In the genomic region with DNA sequence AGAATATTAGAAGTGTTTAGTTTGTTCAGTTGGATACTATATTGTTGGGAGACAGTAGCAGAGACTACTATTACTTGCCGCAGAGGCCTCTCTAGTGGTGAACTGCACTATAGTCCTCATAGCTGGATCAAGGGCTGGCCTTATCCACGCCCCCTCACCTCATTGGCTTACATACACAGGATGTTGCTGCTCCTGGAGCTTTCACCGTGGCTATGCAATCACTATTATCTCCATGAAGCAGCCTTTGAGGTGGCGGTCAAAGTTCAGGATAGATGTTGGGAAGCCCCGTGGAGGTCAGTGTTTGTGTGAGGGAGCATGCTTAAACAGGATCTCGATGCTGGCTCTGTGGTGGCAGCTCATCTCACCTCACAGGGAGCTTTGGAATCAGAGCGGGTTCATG, we compare ENCODE assay signal across 27 mouse cellular contexts. TPM values are rescaled to one million over a fixed set of nuclear protein-coding genes. Genes with fewer than 3 reads are reported as not detected.
DNase-seq lines count a peak whose midpoint lies in the region; ATAC-seq and TF ChIP-seq lines count a peak whose summit lies in the region.
"Had no signal": no experiment of that assay in that cellular context is flagged by ENCODE, and none has a peak within 500 bp of the region (broad histone marks: within the 10 kb centered on the region; RNA-seq: fewer than 3 reads in every experiment).

No protein-coding gene starts in this region.

- H3K4me1 ChIP-seq in liver, adult 2 months (ENCODE audit: control insufficient read depth, insufficient read depth, low read length), result peaks cover 26% of the 10 kb centered on the region
- H3K4me1 ChIP-seq in liver, embryonic 16.5 days (ENCODE audit: control insufficient read depth, low read depth, low read length), result no peaks in the 10 kb centered on the region
- H3K4me1 ChIP-seq in midbrain, embryonic 16.5 days (ENCODE audit: control insufficient read depth, insufficient read depth, low read length), result no peaks in the 10 kb centered on the region
- H3K4me1 ChIP-seq: embryonic facial prominence, embryonic 13.5 days; forebrain, embryonic 12.5 days; hindbrain, embryonic 12.5 days; limb, embryonic 12.5 days; neural tube, embryonic 15.5 days had no signal

- peaks cover 17% of the 10 kb centered on the region; the same call in 1 of the 2 replicates for H3K79me2 ChIP-seq in liver, adult 2 months (ENCODE audit: control insufficient read depth, insufficient read depth, low read length)

- H3K27me3 ChIP-seq in liver, adult 2 months (ENCODE audit: control insufficient read depth, insufficient read depth, low read length), result no peaks in the 10 kb centered on the region
- no peaks in the 10 kb centered on the region for H3K27me3 ChIP-seq in liver, embryonic 16.5 days (ENCODE audit: control insufficient read depth, insufficient read depth, low read depth, low read length)
- H3K27me3 ChIP-seq in midbrain, embryonic 16.5 days (ENCODE audit: control insufficient read depth, insufficient read depth, low read depth, low read length), result no peaks in the 10 kb centered on the region
- H3K27me3 ChIP-seq: embryonic facial prominence, embryonic 13.5 days; forebrain, embryonic 12.5 days; hindbrain, embryonic 12.5 days; limb, embryonic 12.5 days; neural tube, embryonic 15.5 days had no signal

- DNase-seq in heart, adult 11 months, result peak; percentile 48
- no peak for DNase-seq in heart, adult 18-20 months
- peak; percentile 99 for DNase-seq in liver, adult 2 months (ENCODE audit: extremely low read depth, low read depth, low spot score)
- DNase-seq in lung, postnatal 14 days, result no peak
- DNase-seq: adrenal gland, adult 2 months; cerebellum, adult 18-20 months; cerebellum, postnatal 25 days; gastrocnemius, postnatal 25 days; kidney, adult 2 months; layer of hippocampus, postnatal 36 days; lung, embryonic 14.5 days; lung, postnatal 4 days; right cerebral cortex, adult 18-20 months; thymus, postnatal 36 days had no signal

- 0 out of 2 replicates have a peak overlapping the region, but pooled peaks have one; percentile 19 for H3K4me2 ChIP-seq in liver, embryonic 16.5 days (ENCODE audit: low read depth, low read length)
- no peak overlapping the region for H3K4me2 ChIP-seq in midbrain, embryonic 16.5 days (ENCODE audit: low read length)
- H3K4me2 ChIP-seq: embryonic facial prominence, embryonic 13.5 days; forebrain, embryonic 12.5 days; hindbrain, embryonic 12.5 days; limb, embryonic 12.5 days; lung, embryonic 14.5 days; neural tube, embryonic 15.5 days had no signal

- H3K4me3 ChIP-seq in liver, adult 2 months (ENCODE audit: insufficient read depth, low read depth, low read length), result peak overlapping the region; percentile 24; the same call in 1 of the 2 replicates
- no peak overlapping the region for H3K4me3 ChIP-seq in liver, embryonic 16.5 days (ENCODE audit: low read depth, low read length)
- H3K4me3 ChIP-seq in midbrain, embryonic 16.5 days (ENCODE audit: low read depth, low read length), result no peak overlapping the region
- H3K4me3 ChIP-seq: embryonic facial prominence, embryonic 13.5 days; erythroblast, embryonic 14.5 days; forebrain, embryonic 12.5 days; hindbrain, embryonic 12.5 days; limb, embryonic 12.5 days; neural tube, embryonic 15.5 days had no signal

- 10% methylated on average over 7 of the region's 7 CpGs for WGBS in liver, adult 2 months
- 38% methylated on average over 7 of the region's 7 CpGs for WGBS in liver, embryonic 16.5 days (ENCODE audit: insufficient replicate concordance)
- 79% methylated on average over 7 of the region's 7 CpGs for WGBS in midbrain, embryonic 16.5 days

- no peak for TF ChIP-seq CTCF in liver, adult 2 months (IDR thresholded peaks at IDR 0.05; ENCODE audit: low read depth, low read length)

- no peak overlapping the region for H3K9ac ChIP-seq in liver, adult 2 months (ENCODE audit: low read depth, low read length)
- H3K9ac ChIP-seq in liver, embryonic 16.5 days (ENCODE audit: low read depth, low read length), result no peak overlapping the region
- H3K9ac ChIP-seq in midbrain, embryonic 16.5 days (ENCODE audit: low read depth, low read length), result no peak overlapping the region
- H3K9ac ChIP-seq: embryonic facial prominence, embryonic 13.5 days; forebrain, embryonic 12.5 days; hindbrain, embryonic 12.5 days; limb, embryonic 12.5 days; lung, embryonic 14.5 days; neural tube, embryonic 15.5 days had no signal

- no peak for TF ChIP-seq POLR2A in liver, adult 2 months (IDR thresholded peaks at IDR 0.05; ENCODE audit: extremely low read depth, insufficient read depth, low read length)

- peak; percentile 85 for ATAC-seq in liver, embryonic 16.5 days (ENCODE audit: low read depth)
- ATAC-seq in midbrain, embryonic 16.5 days, result no peak
- no peak for ATAC-seq in monocyte, adult 5-6 weeks (replicated peaks; ENCODE audit: insufficient number of reproducible peaks, low FRiP score, low TSS enrichment, poor library complexity, severe bottlenecking)
- ATAC-seq: CD4-positive, CD25-positive, alpha-beta regulatory T cell, adult 4 months had no signal

- H3K36me3 ChIP-seq in liver, adult 2 months (ENCODE audit: control insufficient read depth, insufficient read depth, low read length), result 0 out of 2 replicates have a peak, but pooled peaks cover 1% of the 10 kb centered on the region
- no peaks in the 10 kb centered on the region for H3K36me3 ChIP-seq in liver, embryonic 16.5 days (ENCODE audit: control insufficient read depth, insufficient read depth)
- H3K36me3 ChIP-seq in midbrain, embryonic 16.5 days (ENCODE audit: control insufficient read depth, insufficient read depth, low read length), result no peaks in the 10 kb centered on the region
- H3K36me3 ChIP-seq: embryonic facial prominence, embryonic 13.5 days; forebrain, embryonic 12.5 days; hindbrain, embryonic 12.5 days; limb, embryonic 12.5 days; neural tube, embryonic 15.5 days had no signal

- peak overlapping the region; percentile 98 for H3K27ac ChIP-seq in liver, adult 2 months (replicated peaks; ENCODE audit: insufficient read depth, low read depth, low read length)
- H3K27ac ChIP-seq in liver, embryonic 16.5 days (ENCODE audit: low read length), result peak overlapping the region; percentile 73
- no peak overlapping the region for H3K27ac ChIP-seq in midbrain, embryonic 16.5 days (ENCODE audit: low read length)
- H3K27ac ChIP-seq: embryonic facial prominence, embryonic 13.5 days; forebrain, embryonic 12.5 days; hindbrain, embryonic 12.5 days; kidney, postnatal 0 days; limb, embryonic 12.5 days; neural tube, embryonic 15.5 days had no signal

- no peaks in the 10 kb centered on the region for H3K9me3 ChIP-seq in liver, embryonic 16.5 days (replicated peaks; ENCODE audit: control insufficient read depth, low read length)
- no peaks in the 10 kb centered on the region for H3K9me3 ChIP-seq in midbrain, embryonic 16.5 days (replicated peaks; ENCODE audit: control insufficient read depth, low read length, poor library complexity, severe bottlenecking)
- H3K9me3 ChIP-seq: embryonic facial prominence, embryonic 13.5 days; forebrain, embryonic 12.5 days; hindbrain, embryonic 12.5 days; limb, embryonic 12.5 days; neural tube, embryonic 15.5 days had no signal

RNA-seq across cellular contexts. Expression of a gene that starts 28.3 kb away (rescaled TPM):
- under 1 TPM; 0.26 to 0.52 TPM for total RNA-seq in heart, adult 18-20 months (2021)
- total RNA-seq in liver, adult 2 months (2014; rRNA removed), result 14.3 and 37.1 TPM in 2 replicates
- polyA plus RNA-seq in liver, adult 2 months (2012; rRNA removed), result 31.2 and 49.5 TPM in 2 replicates
- polyA plus RNA-seq in liver, embryonic 16.5 days (2015; fragmentation: Nextera tagmentation; extraction: Ambion mirVana), result 23.2 and 25.6 TPM in 2 replicates
- 1.3 and 1.7 TPM in 2 replicates for polyA plus RNA-seq in midbrain, embryonic 16.5 days (2015; fragmentation: Nextera tagmentation; extraction: Ambion mirVana)
- total RNA-seq in monocyte, adult 5-6 weeks (2017), result not detected in 3 replicates
- polyA plus RNA-seq: CD4-positive, CD25-positive, alpha-beta regulatory T cell, adult 4 months had no signal

RNA-seq across cellular contexts. Expression of a gene that starts 53.4 kb away (rescaled TPM):
- total RNA-seq in heart, adult 18-20 months (2021), result 1 to 10 TPM in 1 of 2 experiments, not detected in 1; 1.1 TPM
- not detected in 2 replicates for total RNA-seq in liver, adult 2 months (2014; rRNA removed)
- polyA plus RNA-seq in liver, adult 2 months (2012; rRNA removed), result not detected in 2 replicates
- polyA plus RNA-seq in liver, embryonic 16.5 days (2015; fragmentation: Nextera tagmentation; extraction: Ambion mirVana), result not detected in 2 replicates
- 0.39 TPM in 1 of 2 replicates, not detected in the other for polyA plus RNA-seq in midbrain, embryonic 16.5 days (2015; fragmentation: Nextera tagmentation; extraction: Ambion mirVana)
- total RNA-seq in monocyte, adult 5-6 weeks (2017), result not detected in 3 replicates
- total RNA-seq: adrenal gland, adult 2 months; gastrocnemius, postnatal 25 days; layer of hippocampus, postnatal 36 days; left cerebral cortex, postnatal 10 days had no signal
- polyA plus RNA-seq: adrenal gland, adult 2 months; CD4-positive, CD25-positive, alpha-beta regulatory T cell, adult 4 months; erythroblast, embryonic 14.5 days; heart, embryonic 14.5 days; hindbrain, embryonic 12.5 days; kidney, adult 2 months; kidney, postnatal 0 days; limb, embryonic 12.5 days had no signal

Comparison
In these comparisons a context has a peak if more than half of its experiments do, and no peak if none do; other contexts are left out.
1. DNase-seq: peak in heart, adult 11 months (single experiment) and liver, adult 2 months (single experiment); none in heart, adult 18-20 months (0 of 2) and lung, postnatal 14 days (single experiment).
2. RNA of a gene that starts 28.3 kb away (total RNA-seq): 14.3 to 37.1 TPM in liver, adult 2 months; 0.26 to 0.52 TPM in heart, adult 18-20 months and not detected in monocyte, adult 5-6 weeks; every median in the first group is over 10 times any median in the second.